Mouse (Mus musculus) stomach, embryonic 14.5 days (tissue): ENCODE data around the gene Tpcn2. TPM values are rescaled to one million over a fixed set of nuclear protein-coding genes. Genes with fewer than 3 reads are reported as not detected.

Experiments used
- ATAC-seq: fragments of 200-750 bp; cut with Nextera tagmentation; 2 replicates; pipeline ENCODE4 v1.8.0; 2017; ENCODE audit warnings: low read depth, moderate TSS enrichment; ENCODE audit not compliant: insufficient number of reproducible peaks, insufficient read depth, low FRiP score
- H3K27ac ChIP-seq: fragments of 300-500 bp; sonication (generic); 2 replicates; pipeline ENCODE4 v1.5.1; 2014; ENCODE audit warnings: mild to moderate bottlenecking, low read length, moderate library complexity, mixed read lengths
- H3K27me3 ChIP-seq: fragments of 300-500 bp; sonication (generic); 2 replicates; pipeline ENCODE4 v1.6.1; 2014; ENCODE audit warnings: low read length, control low read depth, mixed read lengths; ENCODE audit not compliant: control insufficient read depth, insufficient read depth
- H3K36me3 ChIP-seq: fragments of 300-500 bp; sonication (generic); 2 replicates; pipeline ENCODE4 v1.6.1; 2014; ENCODE audit warnings: mild to moderate bottlenecking, control low read depth, low read length, moderate library complexity, mixed read lengths; ENCODE audit not compliant: control insufficient read depth, insufficient read depth
- H3K4me1 ChIP-seq: fragments of 300-500 bp; sonication (generic); 2 replicates; pipeline ENCODE4 v1.6.1; 2014; ENCODE audit warnings: low read length, control low read depth, mixed read lengths; ENCODE audit not compliant: control insufficient read depth, insufficient read depth
- H3K4me2 ChIP-seq: fragments of 300-500 bp; sonication (generic); replicated peaks from 2 replicates; pipeline ENCODE4 v1.6.1; 2014; ENCODE audit warnings: low read depth, low read length, control low read depth
- H3K4me3 ChIP-seq: fragments of 300-500 bp; sonication (generic); 2 replicates; pipeline ENCODE4 v1.5.1; 2014; ENCODE audit warnings: low read depth, low read length, control low read depth
- H3K9ac ChIP-seq: fragments of 300-500 bp; sonication (generic); replicated peaks from 2 replicates; pipeline ENCODE4 v1.6.1; 2014; ENCODE audit warnings: low read depth, mild to moderate bottlenecking, control low read depth, low read length, moderate library complexity, mixed read lengths
- H3K9me3 ChIP-seq: fragments of 300-500 bp; sonication (generic); 2 replicates; pipeline ENCODE4 v1.6.1; 2016; ENCODE audit warnings: low read depth, low read length, control low read depth; ENCODE audit not compliant: control insufficient read depth
- WGBS: fragments of 180-500 bp; shearing (Covaris S2); extraction: QIAGEN DNeasy Blood & Tissue Kit; methylation state at CpG from one replicate; pipeline ENCODE4 v1.1.7; 2014; 5-methylcytosine and 5-hydroxymethylcytosine counted together
- polyA plus RNA-seq: library from polyadenylated mRNA; unstranded; fragments of >200 nt; fragmentation: Nextera tagmentation; extraction: Ambion mirVana; gene quantifications from 2 replicates; pipeline ENCODE4 v1.2.1, GENCODE M21; 2014

Tpcn2 gene
- polyA plus RNA-seq, 1 experiment from 2014 or later, result 5.3 TPM

DNA sequence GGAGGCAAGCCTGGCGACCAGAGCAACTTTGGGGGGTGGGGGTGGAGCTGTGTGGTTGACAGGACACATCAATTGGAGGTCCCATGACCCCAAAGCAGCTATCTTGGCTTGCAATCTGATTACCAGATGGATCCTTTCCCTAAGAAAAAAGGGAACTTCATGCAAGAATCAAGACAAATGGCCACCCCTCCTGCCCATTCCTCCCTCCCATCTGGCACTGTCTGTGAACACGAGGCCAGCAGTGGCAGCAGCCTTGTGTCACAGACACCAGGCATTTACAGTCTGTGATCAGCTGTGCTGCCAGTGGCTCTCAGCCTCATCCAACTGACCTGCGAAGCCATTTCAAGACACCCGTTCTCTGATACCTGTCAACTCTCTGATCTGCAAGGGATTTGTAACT, 101.4 kb downstream of the Tpcn2 start:
- no peak overlapping the region for H3K9ac ChIP-seq
- H3K27me3 ChIP-seq, result no peaks in the 10 kb centered on the region
- H3K4me2 ChIP-seq, result no peak overlapping the region
- no peak overlapping the region for H3K4me3 ChIP-seq
- no peak overlapping the region for H3K27ac ChIP-seq
- H3K4me1 ChIP-seq, result peaks cover 4% of the 10 kb centered on the region; the same call in 1 of the 2 replicates
- ATAC-seq, result no peak
- 45% methylated on average over 4 of the region's 4 CpGs for WGBS
- H3K36me3 ChIP-seq, result no peaks in the 10 kb centered on the region
- H3K9me3 ChIP-seq, result no peaks in the 10 kb centered on the region

GRCm38 (mm10) chr7:145181376-145182034, 102.3 kb downstream of the Tpcn2 start:
- no peak for ATAC-seq

DNA sequence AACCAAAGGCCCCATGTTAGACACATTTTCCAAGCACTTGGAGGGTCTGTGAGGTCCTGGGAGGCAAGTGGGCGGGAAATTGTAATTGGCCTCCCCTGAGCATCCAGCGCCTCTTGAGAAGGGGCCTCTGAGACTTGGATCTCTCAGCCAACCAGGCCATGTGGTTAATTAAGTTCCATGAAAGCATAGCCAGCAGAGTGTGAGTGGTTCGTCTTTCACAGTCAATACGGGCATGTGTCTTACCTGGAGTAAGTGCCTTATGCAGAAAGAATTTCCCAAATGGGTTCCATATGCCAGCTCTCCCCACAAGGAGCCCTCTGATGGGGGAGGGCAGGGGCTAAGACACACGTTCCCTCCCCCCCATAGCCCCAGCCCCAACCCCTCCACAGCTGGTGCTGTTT, 104.1 kb downstream of the Tpcn2 start:
- no peak overlapping the region for H3K9ac ChIP-seq
- peak; percentile 69; the same call in 1 of the 2 replicates for ATAC-seq
- H3K36me3 ChIP-seq, result no peaks in the 10 kb centered on the region
- no peaks in the 10 kb centered on the region for H3K9me3 ChIP-seq
- H3K27ac ChIP-seq, result no peak overlapping the region
- WGBS, result 32% methylated on average over 5 of the region's 5 CpGs
- H3K4me1 ChIP-seq, result peaks cover 8% of the 10 kb centered on the region; the same call in 1 of the 2 replicates
- no peaks in the 10 kb centered on the region for H3K27me3 ChIP-seq
- H3K4me2 ChIP-seq, result no peak overlapping the region
- no peak overlapping the region for H3K4me3 ChIP-seq

More at GRCm38 (mm10) chr7:145181376-145182034, 102.3 kb downstream of the Tpcn2 start:
- Histone ChIP-seq H3K9ac (no peak overlapping the region), H3K36me3 (no peaks in the 10 kb centered on the region), H3K4me3 (no peak overlapping the region), H3K4me2 (no peak overlapping the region), H3K27ac (no peak overlapping the region), H3K27me3 (no peaks in the 10 kb centered on the region), H3K9me3 (no peaks in the 10 kb centered on the region), H3K4me1 (peaks cover 8% of the 10 kb centered on the region; the same call in 1 of the 2 replicates)
- WGBS, result 50% methylated on average over 11 of the region's 11 CpGs

- no peaks in the 10 kb centered on the region for H3K9me3 ChIP-seq
- no peak overlapping the region for H3K9ac ChIP-seq
- peaks cover 8% of the 10 kb centered on the region; the same call in 1 of the 2 replicates for H3K4me1 ChIP-seq
- H3K27ac ChIP-seq, result no peak overlapping the region
- H3K36me3 ChIP-seq, result no peaks in the 10 kb centered on the region
- no peak overlapping the region for H3K4me3 ChIP-seq
- H3K4me2 ChIP-seq, result no peak overlapping the region
- no peaks in the 10 kb centered on the region for H3K27me3 ChIP-seq
- whole genome bisulfite sequencing, result 60% methylated on average over 15 of the region's 15 CpGs
- no peak for ATAC-seq
Observed at GRCm38 (mm10) chr7:145176750-145177589, 106.8 kb downstream of the Tpcn2 start.

- H3K27me3 ChIP-seq, result no peaks in the 10 kb centered on the region
- ATAC-seq, result no peak
- no peak overlapping the region for H3K4me3 ChIP-seq
- H3K4me2 ChIP-seq, result no peak overlapping the region
- H3K9me3 ChIP-seq, result no peaks in the 10 kb centered on the region
- H3K27ac ChIP-seq, result no peak overlapping the region
- WGBS, result 63% methylated on average over 15 of the region's 15 CpGs
- no peaks in the 10 kb centered on the region for H3K36me3 ChIP-seq
- no peak overlapping the region for H3K9ac ChIP-seq
- peaks cover 4% of the 10 kb centered on the region; the same call in 1 of the 2 replicates for H3K4me1 ChIP-seq
Observed at GRCm38 (mm10) chr7:145173563-145173962, 110.2 kb downstream of the Tpcn2 start.

- Histone ChIP-seq H3K4me3 (no peak overlapping the region), H3K9ac (no peak overlapping the region), H3K4me1 (peaks cover 4% of the 10 kb centered on the region; the same call in 1 of the 2 replicates), H3K27ac (no peak overlapping the region), H3K27me3 (no peaks in the 10 kb centered on the region), H3K4me2 (no peak overlapping the region), H3K9me3 (no peaks in the 10 kb centered on the region), H3K36me3 (no peaks in the 10 kb centered on the region)
- ATAC-seq, result peak; percentile 46; the same call in 1 of the 2 replicates
- WGBS, result 12% methylated on average over 12 of the region's 12 CpGs
Observed at GRCm38 (mm10) chr7:145173116-145173515, 110.7 kb downstream of the Tpcn2 start.

DNA sequence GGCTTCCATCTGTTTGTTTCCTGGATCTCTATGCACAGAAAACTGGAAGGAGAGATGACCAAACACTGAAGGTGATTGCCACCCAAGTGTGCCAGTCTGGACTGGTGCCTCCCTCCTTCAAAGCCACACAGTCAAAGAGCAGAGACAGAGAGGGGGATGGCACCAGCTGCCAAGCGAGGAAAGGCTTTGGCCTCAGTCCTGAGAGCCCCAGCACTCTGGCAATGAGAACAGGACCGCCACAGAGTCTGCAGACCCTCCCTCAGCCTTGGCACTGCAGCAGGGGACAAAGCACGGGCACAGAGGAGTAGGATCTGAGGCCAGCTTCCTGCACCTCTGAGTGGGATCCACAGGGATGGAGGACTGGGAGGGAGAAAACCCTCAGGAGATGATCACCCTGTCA, 114.1 kb downstream of the Tpcn2 start:
- WGBS, result 79% methylated on average over 3 of the region's 3 CpGs
- no peak for ATAC-seq

DNA sequence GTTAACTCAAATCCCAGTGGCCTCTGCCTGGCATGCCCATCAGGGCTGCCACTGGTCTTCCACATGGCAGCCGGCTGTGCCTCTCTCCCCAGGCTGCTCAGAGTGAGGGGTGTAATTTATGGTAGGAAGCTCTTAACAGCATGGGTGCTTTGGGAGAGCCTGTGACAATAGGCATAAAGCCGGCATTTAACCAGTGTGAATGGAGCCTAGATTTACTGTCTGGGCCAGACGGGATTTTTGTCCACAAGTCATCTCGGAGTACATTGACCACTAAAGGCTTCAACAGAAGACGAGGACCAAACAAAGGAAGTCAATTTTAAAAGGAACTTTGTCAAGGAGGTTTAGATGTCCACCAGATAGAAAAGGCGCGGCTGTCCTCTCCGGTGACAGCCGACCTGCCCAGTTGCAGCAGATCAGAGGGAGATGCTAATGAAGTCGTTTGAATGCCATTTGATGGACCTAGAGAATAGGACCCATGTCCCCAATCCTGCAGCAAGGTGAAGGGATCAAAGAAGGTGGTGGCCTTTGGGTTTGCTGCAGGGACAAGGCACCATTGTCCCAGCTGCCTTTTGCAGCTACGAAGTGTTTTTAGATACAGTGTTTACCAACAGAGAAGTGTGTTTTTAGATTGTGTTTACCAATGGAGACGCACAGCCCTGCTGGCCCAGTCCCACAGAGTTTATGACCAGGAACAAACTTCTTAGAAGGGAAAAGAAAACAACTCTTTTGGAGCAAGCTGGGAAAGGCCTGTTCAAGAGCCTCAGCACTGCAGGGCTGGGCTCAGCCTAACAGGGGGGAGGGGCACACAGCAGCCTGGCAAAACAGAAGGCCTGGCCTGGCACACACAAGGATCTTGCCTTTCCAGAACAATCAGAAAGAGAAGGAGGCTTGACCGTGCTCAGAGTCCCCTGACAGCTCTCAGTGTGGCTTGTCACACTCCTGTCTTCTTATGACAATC, 124.2 kb downstream of the Tpcn2 start:
- 0 out of 2 replicates have a peak, but pooled peaks have one; percentile 51 for ATAC-seq
- no peak overlapping the region for H3K4me3 ChIP-seq
- no peak overlapping the region for H3K4me2 ChIP-seq
- H3K27ac ChIP-seq, result no peak overlapping the region; the same call in 1 of the 2 replicates
- H3K27me3 ChIP-seq, result no peaks in the 10 kb centered on the region
- H3K9ac ChIP-seq, result no peak overlapping the region
- peaks cover 5% of the 10 kb centered on the region; the same call in 1 of the 2 replicates for H3K4me1 ChIP-seq
- no peaks in the 10 kb centered on the region for H3K9me3 ChIP-seq
- 47% methylated on average over 13 of the region's 13 CpGs for WGBS
- H3K36me3 ChIP-seq, result no peaks in the 10 kb centered on the region

More for the DNA sequence above, 114.1 kb downstream of the Tpcn2 start:
- Histone ChIP-seq H3K4me2 (no peak overlapping the region), H3K4me1 (no peaks in the 10 kb centered on the region), H3K9ac (no peak overlapping the region), H3K9me3 (no peaks in the 10 kb centered on the region), H3K36me3 (no peaks in the 10 kb centered on the region), H3K27me3 (no peaks in the 10 kb centered on the region), H3K4me3 (no peak overlapping the region), H3K27ac (no peak overlapping the region)
